Mouse (Mus musculus): Measurements from ENCODE around the gene Plekha7. TPM values are rescaled to one million over a fixed set of nuclear protein-coding genes. Genes with fewer than 3 reads are reported as not detected.

The Plekha7 gene
- total and polyA plus RNA-seq, 2 experiments from 2014 or later = 19.4 to 40.4 TPM

- Histone ChIP-seq H3K36me3 (replicated peaks; ENCODE audit: control insufficient read depth, insufficient read depth, low read length) (no peaks in the 10 kb centered on the region), H3K27ac (ENCODE audit: low read depth) (peak overlapping the region; percentile 61; the same call in 1 of the 2 replicates), H3K9me3 (replicated peaks; ENCODE audit: control insufficient read depth, low read length) (no peaks in the 10 kb centered on the region), H3K27me3 (ENCODE audit: control insufficient read depth, insufficient read depth, low read length) (no peaks in the 10 kb centered on the region), H3K4me3 (ENCODE audit: low read depth, low read length) (no peak overlapping the region), H3K4me1 (ENCODE audit: control insufficient read depth, insufficient read depth) (peaks cover 67% of the 10 kb centered on the region), H3K9ac (replicated peaks; ENCODE audit: low read depth, low read length) (no peak overlapping the region), H3K4me2 (ENCODE audit: low read depth, low read length) (0 out of 2 replicates have a peak overlapping the region, but pooled peaks have one; percentile 15)
- DNase-seq (ENCODE audit: low spot score) = no peak
- no peak for ATAC-seq (ENCODE audit: insufficient read depth, low read depth)
- TF ChIP-seq CTCF (IDR thresholded peaks at IDR 0.05; ENCODE audit: low read depth) (no peak), EP300 (IDR thresholded peaks at IDR 0.05; ENCODE audit: low read depth) (no peak)
- 31% methylated on average over 8 of the region's 8 CpGs for WGBS
These were observed 111.0 kb downstream of the Plekha7 start for GRCm38 (mm10) chr7:116196974-116197679.

- no peak overlapping the region for H3K9ac ChIP-seq (replicated peaks; ENCODE audit: low read depth, low read length)
- H3K27ac ChIP-seq (ENCODE audit: low read depth) = peak overlapping the region; percentile 73; the same call in 1 of the 2 replicates
- no peak for DNase-seq (ENCODE audit: low spot score)
- no peak overlapping the region for H3K4me2 ChIP-seq (ENCODE audit: low read depth, low read length)
- no peaks in the 10 kb centered on the region for H3K27me3 ChIP-seq (ENCODE audit: control insufficient read depth, insufficient read depth, low read length)
- no peak for TF ChIP-seq CTCF (IDR thresholded peaks at IDR 0.05; ENCODE audit: low read depth)
- no peak for TF ChIP-seq EP300 (IDR thresholded peaks at IDR 0.05; ENCODE audit: low read depth)
- H3K4me3 ChIP-seq (ENCODE audit: low read depth, low read length) = no peak overlapping the region
- H3K4me1 ChIP-seq (ENCODE audit: control insufficient read depth, insufficient read depth) = peaks cover 73% of the 10 kb centered on the region
- no peaks in the 10 kb centered on the region for H3K36me3 ChIP-seq (replicated peaks; ENCODE audit: control insufficient read depth, insufficient read depth, low read length)
- 75% methylated on average over 7 of the region's 7 CpGs for WGBS
- no peaks in the 10 kb centered on the region for H3K9me3 ChIP-seq (replicated peaks; ENCODE audit: control insufficient read depth, low read length)
- no peak for ATAC-seq (ENCODE audit: insufficient read depth, low read depth)
These were observed 113.2 kb downstream of the Plekha7 start for GRCm38 (mm10) chr7:116194996-116195395.

- Histone ChIP-seq H3K4me2 (ENCODE audit: low read depth, low read length) (no peak overlapping the region), H3K4me3 (ENCODE audit: low read depth, low read length) (no peak overlapping the region), H3K4me1 (ENCODE audit: control insufficient read depth, insufficient read depth) (peaks cover 71% of the 10 kb centered on the region), H3K27ac (ENCODE audit: low read depth) (peak overlapping the region; percentile 73), H3K9ac (replicated peaks; ENCODE audit: low read depth, low read length) (no peak overlapping the region), H3K27me3 (ENCODE audit: control insufficient read depth, insufficient read depth, low read length) (no peaks in the 10 kb centered on the region), H3K9me3 (replicated peaks; ENCODE audit: control insufficient read depth, low read length) (no peaks in the 10 kb centered on the region), H3K36me3 (replicated peaks; ENCODE audit: control insufficient read depth, insufficient read depth, low read length) (no peaks in the 10 kb centered on the region)
- ATAC-seq (ENCODE audit: insufficient read depth, low read depth) = no peak
- WGBS = 65% methylated on average over 7 of the region's 7 CpGs
- no peak for DNase-seq (ENCODE audit: low spot score)
- TF ChIP-seq CTCF (IDR thresholded peaks at IDR 0.05; ENCODE audit: low read depth) (no peak), EP300 (IDR thresholded peaks at IDR 0.05; ENCODE audit: low read depth) (no peak)
These were observed 115.2 kb downstream of the Plekha7 start for GRCm38 (mm10) chr7:116192966-116193365.

- WGBS = 69% methylated on average over 4 of the region's 4 CpGs
- Histone ChIP-seq H3K4me3 (ENCODE audit: low read depth, low read length) (no peak overlapping the region), H3K4me2 (ENCODE audit: low read depth, low read length) (no peak overlapping the region), H3K4me1 (ENCODE audit: control insufficient read depth, insufficient read depth) (peaks cover 63% of the 10 kb centered on the region), H3K9me3 (replicated peaks; ENCODE audit: control insufficient read depth, low read length) (no peaks in the 10 kb centered on the region), H3K27me3 (ENCODE audit: control insufficient read depth, insufficient read depth, low read length) (no peaks in the 10 kb centered on the region), H3K27ac (ENCODE audit: low read depth) (peak overlapping the region; percentile 61), H3K36me3 (replicated peaks; ENCODE audit: control insufficient read depth, insufficient read depth, low read length) (no peaks in the 10 kb centered on the region), H3K9ac (replicated peaks; ENCODE audit: low read depth, low read length) (no peak overlapping the region)
- TF ChIP-seq EP300 (IDR thresholded peaks at IDR 0.05; ENCODE audit: low read depth) = no peak
- TF ChIP-seq CTCF (IDR thresholded peaks at IDR 0.05; ENCODE audit: low read depth) = no peak
- no peak for DNase-seq (ENCODE audit: low spot score)
- ATAC-seq (ENCODE audit: insufficient read depth, low read depth) = no peak
These were observed 116.0 kb downstream of the Plekha7 start for GRCm38 (mm10) chr7:116192096-116192595.

- DNase-seq (ENCODE audit: low spot score) (no peak), ATAC-seq (ENCODE audit: insufficient read depth, low read depth) (peak; percentile 62)
- TF ChIP-seq CTCF (IDR thresholded peaks at IDR 0.05; ENCODE audit: low read depth) (no peak), EP300 (IDR thresholded peaks at IDR 0.05; ENCODE audit: low read depth) (no peak)
- H3K4me3 ChIP-seq (ENCODE audit: low read depth, low read length) = no peak overlapping the region
- H3K36me3 ChIP-seq (replicated peaks; ENCODE audit: control insufficient read depth, insufficient read depth, low read length) = no peaks in the 10 kb centered on the region
- peaks cover 63% of the 10 kb centered on the region for H3K4me1 ChIP-seq (ENCODE audit: control insufficient read depth, insufficient read depth)
- WGBS = 22% methylated on average over 3 of the region's 3 CpGs
- peak overlapping the region; percentile 61 for H3K27ac ChIP-seq (ENCODE audit: low read depth)
- H3K9ac ChIP-seq (replicated peaks; ENCODE audit: low read depth, low read length) = no peak overlapping the region
- no peaks in the 10 kb centered on the region for H3K27me3 ChIP-seq (ENCODE audit: control insufficient read depth, insufficient read depth, low read length)
- H3K4me2 ChIP-seq (ENCODE audit: low read depth, low read length) = no peak overlapping the region
- H3K9me3 ChIP-seq (replicated peaks; ENCODE audit: control insufficient read depth, low read length) = no peaks in the 10 kb centered on the region
These were observed 117.0 kb downstream of the Plekha7 start for GRCm38 (mm10) chr7:116191138-116191537.

Data from heart, postnatal 0 days (tissue).